Mouse (Mus musculus): ENCODE data around the gene Cyp2c40.
"Not testable (repeated sequence)": the region's sequence is repeated elsewhere in the genome, so short reads cannot be mapped to it uniquely, and the experiment has no call there.

Gene Cyp2c40

GRCm38 (mm10) chr19:39812714-39813113, at the start of gene Cyp2c40:
TSS of gene Cyp2c40 (minus strand) at chr19:39812814.
- DNase-seq (ENCODE audit: low spot score), result not testable (repeated sequence)

GRCm38 (mm10) chr19:39820931-39821330, 8.3 kb upstream of the Cyp2c40 start:
- not testable (repeated sequence) for DNase-seq (ENCODE audit: low spot score)

GRCm38 (mm10) chr19:39816400-39816799, 3.8 kb upstream of the Cyp2c40 start:
- not testable (repeated sequence) for DNase-seq (ENCODE audit: low spot score)

GRCm38 (mm10) chr19:39815991-39816390, 3.4 kb upstream of the Cyp2c40 start:
- DNase-seq (ENCODE audit: low spot score), result not testable (repeated sequence)

- not testable (repeated sequence) for DNase-seq (ENCODE audit: low spot score)
Observed at GRCm38 (mm10) chr19:39785458-39785857, 27.2 kb downstream of the Cyp2c40 start.

- no peak for DNase-seq (ENCODE audit: low spot score)
Observed at GRCm38 (mm10) chr19:39745357-39745756, 67.3 kb downstream of the Cyp2c40 start.

- DNase-seq (ENCODE audit: low spot score), result not testable (repeated sequence)
Observed at GRCm38 (mm10) chr19:39744361-39744760, 68.3 kb downstream of the Cyp2c40 start.

GRCm38 (mm10) chr19:39740920-39741319, 71.7 kb downstream of the Cyp2c40 start, which contains the start of gene Cyp2c68:
TSS of gene Cyp2c68 (minus strand) at chr19:39741054.
- DNase-seq (ENCODE audit: low spot score), result no peak
